Mouse (Mus musculus) urinary bladder, postnatal 10 days (tissue): ENCODE measurements around the gene Palm3.
"Not testable (repeated sequence)": the region's sequence is repeated elsewhere in the genome, so short reads cannot be mapped to it uniquely, and the experiment has no call there.

Source experiments
- DNase-seq: peaks from one replicate; pipeline ENCODE4 v3.0.0; 2022; ENCODE audit warnings: low spot score

The Palm3 gene

DNA sequence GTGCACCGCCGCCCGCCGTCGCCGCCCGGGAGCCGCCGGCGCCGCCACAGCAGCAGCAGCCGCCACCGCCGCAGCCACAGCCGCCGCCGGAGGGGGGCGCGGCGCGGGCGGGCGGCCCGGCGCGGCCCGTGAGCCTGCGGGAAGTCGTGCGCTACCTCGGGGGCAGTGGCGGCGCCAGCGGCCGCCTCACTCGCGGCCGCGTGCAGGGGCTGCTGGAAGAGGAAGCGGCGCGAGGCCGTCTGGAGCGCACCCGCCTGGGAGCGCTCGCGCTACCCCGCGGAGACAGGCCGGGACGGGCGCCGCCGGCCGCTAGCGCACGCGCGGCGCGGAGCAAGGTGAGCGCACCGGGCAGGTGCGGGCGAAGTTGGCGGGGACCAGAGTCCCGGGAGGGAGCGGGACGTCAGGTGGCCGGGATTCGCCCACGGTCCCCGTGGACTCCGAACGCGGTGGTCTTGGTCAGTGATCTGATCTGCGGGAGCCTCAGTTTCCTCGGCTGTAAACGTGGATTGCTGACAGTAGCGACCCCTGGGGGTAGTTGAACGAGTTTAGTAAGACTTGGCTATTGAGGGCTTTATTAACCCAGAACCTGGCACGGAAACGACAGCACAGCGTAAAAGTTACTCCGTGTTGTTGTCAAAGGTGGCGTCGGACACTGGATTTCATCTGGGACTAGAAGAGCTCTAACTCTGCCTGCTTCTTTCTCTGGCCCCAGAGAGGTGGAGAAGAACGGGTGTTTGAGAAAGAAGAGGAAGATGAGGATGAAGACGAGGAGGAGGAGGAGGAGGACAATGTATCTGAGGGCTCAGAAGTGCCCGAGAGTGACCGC lies 22.8 kb upstream of the Palm3 start:
- no peak for DNase-seq

GRCm38 (mm10) chr8:83999057-83999705 lies 22.1 kb upstream of the Palm3 start:
- no peak for DNase-seq

DNA sequence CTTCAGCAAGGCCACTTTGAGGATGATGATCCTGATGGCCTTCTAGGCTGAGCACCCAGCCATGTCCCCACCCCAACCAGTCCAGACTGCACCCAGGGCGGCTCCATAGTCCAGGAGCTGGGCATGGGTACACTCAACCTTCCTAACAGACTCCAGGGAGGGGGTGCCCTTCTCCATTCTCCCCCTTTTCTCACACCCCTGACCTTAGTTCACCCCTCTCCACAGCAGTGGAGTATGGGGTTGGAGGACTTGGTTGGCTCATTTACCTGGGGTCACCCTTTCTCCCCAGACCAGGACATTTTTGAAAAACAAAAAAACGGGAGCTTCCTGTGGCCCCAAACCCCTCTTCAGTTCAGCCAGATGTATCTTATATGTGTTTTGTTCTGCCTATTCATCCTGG lies 21.4 kb upstream of the Palm3 start:
- DNase-seq, result no peak

DNA sequence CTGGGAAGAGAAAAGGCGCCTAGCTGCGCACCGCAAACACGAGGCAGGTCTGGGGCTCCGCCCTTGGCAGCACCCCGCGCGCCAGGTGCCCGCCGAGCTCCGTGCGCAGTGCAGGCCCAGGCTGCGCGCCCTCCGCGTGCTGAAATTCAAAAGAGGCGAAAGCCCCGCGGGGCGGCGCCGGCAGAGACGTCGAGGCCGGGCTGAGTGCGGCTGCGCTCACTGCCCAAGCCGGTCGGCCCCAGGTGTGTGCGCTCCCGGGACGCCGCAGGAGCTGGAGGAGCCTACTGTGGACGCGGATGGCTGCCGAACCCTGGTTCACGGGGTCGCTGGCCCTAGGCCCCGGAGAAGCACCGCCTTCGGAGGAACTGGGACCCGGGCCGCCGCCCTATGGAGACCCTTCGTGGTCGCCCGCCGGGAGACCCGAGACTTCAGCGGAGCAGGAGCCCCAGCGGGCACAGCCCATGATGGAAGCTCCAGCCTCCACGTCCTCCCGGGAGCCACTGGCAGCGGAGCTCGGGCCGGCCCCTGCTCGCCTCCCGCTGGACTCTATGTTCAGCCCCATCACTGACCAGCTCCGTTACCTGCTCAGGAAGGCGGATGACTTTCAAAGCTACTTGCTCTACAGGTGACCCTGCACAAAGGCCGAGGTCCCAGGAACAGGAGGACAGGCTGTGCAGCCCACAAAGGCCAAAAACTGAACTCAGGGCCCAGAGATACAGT lies 19.8 kb upstream of the Palm3 start, which contains the start of gene 1700067K01Rik:
1700067K01Rik (plus strand) TSS at position 222 of the 720 bp plus-strand sequence.
- no peak for DNase-seq

- DNase-seq, result no peak
Observed at GRCm38 (mm10) chr8:84002957-84003611, 18.2 kb upstream of the Palm3 start.

GRCm38 (mm10) chr8:84003612-84004246 lies 17.5 kb upstream of the Palm3 start:
- DNase-seq, result no peak

GRCm38 (mm10) chr8:84004533-84005201 lies 16.6 kb upstream of the Palm3 start:
- peak; percentile 67 for DNase-seq

DNA sequence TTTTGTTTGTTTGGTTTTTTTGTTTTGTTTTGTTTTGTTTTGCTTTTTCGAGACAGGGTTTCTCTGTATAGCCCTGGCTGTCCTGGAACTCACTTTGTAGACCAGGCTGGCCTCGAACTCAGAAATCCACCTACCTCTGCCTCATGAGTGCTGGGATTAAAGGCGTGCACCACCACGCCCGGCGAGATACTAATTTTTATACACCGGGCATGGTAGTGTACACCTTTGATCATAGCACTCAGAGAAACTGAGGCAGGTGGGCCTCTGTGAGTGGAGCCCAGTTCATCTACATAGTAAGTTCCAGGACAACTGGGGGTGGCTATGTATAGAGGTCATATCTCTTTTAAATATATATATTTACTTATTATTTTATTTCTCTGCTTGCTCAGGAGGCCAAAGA lies 15.8 kb upstream of the Palm3 start:
- DNase-seq, result not testable (repeated sequence)

DNA sequence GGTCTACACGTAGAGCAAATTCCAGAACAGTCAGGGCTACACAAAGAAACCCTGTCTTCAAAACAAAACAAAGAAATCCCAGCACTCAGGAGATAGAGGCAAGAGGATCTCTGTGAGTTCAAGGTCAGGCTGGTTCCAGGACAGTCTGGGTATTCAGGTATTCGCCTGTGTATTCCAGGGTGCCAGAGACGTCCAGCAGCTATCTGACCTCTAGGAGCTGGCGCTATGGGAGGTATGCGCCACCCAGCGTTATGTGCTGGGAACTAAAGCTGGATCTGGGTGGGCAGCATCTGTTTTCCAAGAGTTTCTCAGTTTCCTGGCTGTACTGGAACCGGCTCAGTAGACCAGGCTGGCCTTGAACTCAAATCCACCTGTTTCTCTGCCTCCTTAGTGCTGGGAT lies 12.9 kb upstream of the Palm3 start:
- DNase-seq, result no peak

GRCm38 (mm10) chr8:84009876-84010275 lies 11.4 kb upstream of the Palm3 start:
- peak; percentile 67 for DNase-seq

GRCm38 (mm10) chr8:84010625-84011611 lies 10.4 kb upstream of the Palm3 start:
- no peak for DNase-seq

DNA sequence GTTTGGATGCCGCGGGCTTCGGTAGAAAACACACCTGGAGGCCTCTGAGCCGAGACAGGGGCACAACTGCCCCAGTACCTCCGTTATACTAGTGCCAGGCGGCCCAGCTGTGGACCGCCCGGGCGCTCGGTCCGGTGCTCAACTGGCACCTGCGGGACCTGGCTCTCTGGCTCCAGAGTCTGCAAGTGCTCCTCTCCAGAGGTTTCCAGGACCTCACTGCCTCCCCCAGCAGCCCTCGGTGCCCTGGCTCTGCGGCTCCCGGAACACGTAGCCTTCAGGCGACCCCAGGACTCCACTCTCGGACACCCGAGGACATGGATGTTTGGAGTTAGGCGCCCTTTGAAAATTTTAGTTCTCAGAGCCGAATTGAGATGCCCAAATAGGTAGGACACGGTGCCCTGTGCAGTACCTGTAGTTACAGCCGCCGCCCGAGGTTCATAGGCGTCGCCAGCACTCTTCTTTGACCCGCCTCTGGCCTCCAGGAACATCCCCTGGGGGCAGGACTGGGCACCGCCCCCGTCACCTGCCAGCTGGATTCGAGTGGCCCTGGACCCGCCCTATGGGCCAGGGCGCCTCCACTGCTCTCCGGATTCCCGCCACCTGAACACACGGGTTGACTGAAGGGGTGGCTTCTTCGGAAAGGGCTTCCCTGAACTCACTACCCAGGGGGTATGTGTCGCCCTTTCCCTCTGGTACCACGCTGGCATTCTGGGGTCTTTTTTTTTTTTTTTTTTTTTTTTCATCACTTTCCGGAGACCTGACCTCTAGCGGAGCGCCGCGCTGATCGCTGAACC lies 9.4 kb upstream of the Palm3 start, which contains the start of gene 2210011C24Rik:
2210011C24Rik (minus strand) TSS at position 467 of the 794 bp plus-strand sequence.
- no peak for DNase-seq

DNA sequence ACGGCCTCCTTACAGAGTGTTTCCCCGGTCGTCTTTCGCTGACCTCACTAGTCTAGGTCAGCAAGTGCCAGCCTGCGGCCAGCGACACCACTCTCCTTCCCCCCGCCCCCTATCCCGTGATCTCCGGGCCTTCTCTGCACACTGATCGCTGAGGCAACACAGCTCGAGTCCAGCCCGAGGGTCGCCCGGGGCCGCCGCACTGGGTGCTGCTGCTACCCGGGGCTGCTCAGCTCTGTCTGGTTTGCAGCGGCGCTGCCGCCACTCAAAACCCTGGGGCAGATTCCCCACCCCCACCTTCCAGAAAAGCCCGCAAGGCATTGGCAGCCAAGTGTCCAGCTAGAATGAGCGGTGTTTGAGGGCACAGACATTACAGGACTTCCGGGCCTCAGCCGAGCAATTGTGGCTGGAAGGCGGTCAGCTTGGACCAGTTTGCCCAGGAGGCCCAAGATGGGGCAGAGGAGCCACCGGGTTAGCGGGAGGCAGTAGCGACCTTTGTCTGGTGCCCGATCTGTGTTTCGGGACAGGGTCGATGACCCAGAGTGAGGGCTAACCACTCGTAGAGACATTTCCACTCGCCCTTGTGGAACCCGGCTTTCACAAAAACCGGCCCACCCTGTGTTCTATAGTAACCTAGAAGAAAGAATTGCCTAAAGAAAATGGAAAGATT lies 8.6 kb upstream of the Palm3 start:
- no peak for DNase-seq

- no peak for DNase-seq
Observed at GRCm38 (mm10) chr8:84015833-84016232, 5.4 kb upstream of the Palm3 start.

- DNase-seq, result no peak
Observed at GRCm38 (mm10) chr8:84019738-84020137, 1.5 kb upstream of the Palm3 start.

DNA sequence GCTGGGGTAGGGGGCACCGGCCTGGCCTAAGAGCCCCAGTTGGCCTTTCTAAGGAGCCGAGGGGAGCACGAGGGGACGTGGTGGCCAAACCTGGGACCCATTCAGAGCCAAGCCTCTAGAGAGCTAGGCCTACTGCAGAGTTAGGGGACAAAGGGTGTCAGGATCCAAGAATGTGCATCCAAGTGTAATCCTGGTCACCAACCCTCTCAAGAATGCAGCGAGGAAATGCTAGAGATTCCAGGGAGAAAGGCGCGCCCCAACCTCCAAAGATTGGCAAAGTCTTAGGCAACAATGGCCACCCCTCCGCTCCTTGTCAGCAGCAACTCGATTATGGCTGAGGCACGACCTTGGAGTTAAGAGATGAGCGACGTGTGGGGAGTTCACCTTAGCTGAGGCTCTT lies 298 bp downstream of the Palm3 start:
- no peak for DNase-seq

GRCm38 (mm10) chr8:84023085-84023484 lies 1.8 kb downstream of the Palm3 start:
- DNase-seq, result no peak

DNA sequence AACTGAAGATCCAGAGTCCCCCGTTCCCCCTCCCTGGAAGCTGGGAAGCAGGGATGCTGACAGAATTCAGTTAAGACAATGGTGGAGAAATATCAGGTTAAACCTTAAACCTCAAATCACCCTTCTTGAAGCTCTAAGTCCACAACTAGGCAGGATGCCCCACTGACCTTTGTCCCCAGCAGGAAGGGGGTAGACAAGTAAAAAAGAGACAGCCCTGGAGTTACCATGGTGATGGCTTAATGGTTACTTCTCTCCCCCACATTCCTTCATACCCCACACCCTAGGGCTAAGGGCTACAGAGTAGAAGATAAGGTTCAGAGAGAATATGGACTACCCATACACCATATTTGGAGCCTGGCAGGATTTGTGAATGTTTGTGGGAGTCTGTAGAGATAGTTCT lies 2.4 kb downstream of the Palm3 start:
- DNase-seq, result no peak
